Mouse (Mus musculus) midbrain, embryonic 10.5 days (tissue): ENCODE results near the gene Tspan10. TPM values are rescaled to one million over a fixed set of nuclear protein-coding genes. Genes with fewer than 3 reads are reported as not detected.

Source experiments
- DNase-seq: peaks from one replicate; pipeline ENCODE4 v3.0.0-alpha.2; 2017; ENCODE audit warnings: low spot score
- H3K27ac ChIP-seq: fragments of 300-500 bp; sonication (generic); replicated peaks from 2 replicates; pipeline ENCODE4 v1.5.1; 2016; ENCODE audit warnings: mild to moderate bottlenecking
- H3K27me3 ChIP-seq: fragments of 300-500 bp; sonication (generic); 2 replicates; pipeline ENCODE4 v1.6.1; 2016; ENCODE audit warnings: low read depth, mild to moderate bottlenecking; ENCODE audit not compliant: poor library complexity, severe bottlenecking
- H3K36me3 ChIP-seq: fragments of 300-500 bp; sonication (generic); 2 replicates; pipeline ENCODE4 v1.6.1; 2016; ENCODE audit warnings: mild to moderate bottlenecking, moderate library complexity
- H3K4me1 ChIP-seq: fragments of 300-500 bp; sonication (generic); 2 replicates; pipeline ENCODE4 v1.6.1; 2016
- H3K4me3 ChIP-seq: fragments of 300-500 bp; sonication (generic); 2 replicates; pipeline ENCODE4 v1.5.1; 2016; ENCODE audit warnings: mild to moderate bottlenecking, moderate library complexity
- H3K9me3 ChIP-seq: fragments of 300-500 bp; sonication (generic); replicated peaks from 2 replicates; pipeline ENCODE4 v1.6.1; 2016; ENCODE audit warnings: mild to moderate bottlenecking
- WGBS: fragments of 180-500 bp; shearing (Covaris S2); methylation state at CpG from one replicate; pipeline ENCODE4 v1.1.7; 2016; 5-methylcytosine and 5-hydroxymethylcytosine counted together
- polyA plus RNA-seq: library from polyadenylated mRNA; unstranded; fragments of >200 nt; fragmentation: Nextera tagmentation; extraction: Ambion mirVana; gene quantifications from 2 replicates; pipeline ENCODE4 v1.2.1, GENCODE M21; 2016

Gene Tspan10
- polyA plus RNA-seq, 1 experiment from 2014 or later: 0.39 TPM

DNA sequence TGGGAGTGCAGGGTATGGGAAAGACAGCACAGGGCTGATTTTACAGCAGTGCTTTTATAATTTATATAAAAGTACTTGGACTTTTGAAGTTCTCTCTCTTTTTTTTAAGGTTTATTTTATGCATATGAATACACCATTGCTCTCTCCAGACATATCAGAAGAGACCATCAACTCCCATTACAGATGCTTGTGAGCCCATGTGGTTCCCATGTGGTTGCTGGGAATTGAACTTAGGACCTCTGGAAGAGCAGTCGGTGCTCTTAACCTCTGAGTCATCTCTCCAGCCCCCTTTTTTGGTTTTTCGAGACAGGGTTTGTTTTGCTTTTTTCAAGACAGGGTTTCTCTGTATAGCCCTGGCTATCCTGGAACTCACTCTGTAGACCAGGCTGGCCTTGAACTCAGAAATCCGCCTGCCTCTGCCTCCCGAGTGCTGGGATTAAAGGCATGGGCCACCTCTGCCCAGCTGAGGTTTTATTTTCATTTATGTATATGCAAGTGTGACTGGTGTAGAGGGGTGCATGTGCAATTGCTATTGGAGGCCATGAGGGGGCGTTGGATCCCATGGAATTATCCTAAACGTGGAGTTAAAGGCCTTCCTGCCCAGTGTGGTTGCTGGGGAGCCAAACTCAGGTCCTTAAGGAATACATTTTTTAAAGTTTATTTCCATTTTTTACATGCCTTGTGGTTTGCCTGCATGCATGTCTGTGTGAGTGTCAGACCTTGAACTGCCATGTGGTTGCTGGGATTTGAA is 16.6 kb downstream of the Tspan10 start:
- DNase-seq: no peak
- H3K27me3 ChIP-seq: no peaks in the 10 kb centered on the region
- WGBS: 70% methylated on average over 6 of the region's 6 CpGs
- H3K4me1 ChIP-seq: peaks cover 27% of the 10 kb centered on the region
- no peaks in the 10 kb centered on the region for H3K9me3 ChIP-seq
- H3K4me3 ChIP-seq: peak overlapping the region; percentile 94
- peaks cover 54% of the 10 kb centered on the region for H3K36me3 ChIP-seq
- peak overlapping the region; percentile 94; the same call in 1 of the 2 replicates for H3K27ac ChIP-seq

DNA sequence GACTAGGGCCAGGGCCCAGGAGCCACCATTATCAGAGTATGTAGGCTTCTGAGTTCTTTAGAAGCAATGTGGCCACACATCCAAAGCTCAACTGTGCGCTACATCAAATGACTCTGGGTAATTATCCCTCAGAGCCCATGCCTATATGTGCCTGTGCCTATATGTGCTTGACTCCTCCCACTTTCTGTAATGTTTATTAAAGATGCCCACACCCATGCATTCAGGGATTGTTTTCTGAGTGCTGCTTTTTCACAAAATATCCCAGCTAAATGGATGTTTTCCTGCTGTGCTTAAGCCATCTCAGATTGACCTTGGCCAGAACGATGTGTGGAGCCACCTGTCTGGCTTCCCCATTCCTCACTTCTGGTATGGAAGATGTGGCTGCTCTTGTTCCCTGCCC is 21.1 kb downstream of the Tspan10 start:
- no peak for DNase-seq
- no peaks in the 10 kb centered on the region for H3K27me3 ChIP-seq
- peaks cover 71% of the 10 kb centered on the region for H3K36me3 ChIP-seq
- no peak overlapping the region for H3K4me3 ChIP-seq
- no peak overlapping the region for H3K27ac ChIP-seq
- no peaks in the 10 kb centered on the region for H3K9me3 ChIP-seq
- peaks cover 34% of the 10 kb centered on the region for H3K4me1 ChIP-seq
- 87% methylated on average over 2 of the region's 2 CpGs for WGBS

DNA sequence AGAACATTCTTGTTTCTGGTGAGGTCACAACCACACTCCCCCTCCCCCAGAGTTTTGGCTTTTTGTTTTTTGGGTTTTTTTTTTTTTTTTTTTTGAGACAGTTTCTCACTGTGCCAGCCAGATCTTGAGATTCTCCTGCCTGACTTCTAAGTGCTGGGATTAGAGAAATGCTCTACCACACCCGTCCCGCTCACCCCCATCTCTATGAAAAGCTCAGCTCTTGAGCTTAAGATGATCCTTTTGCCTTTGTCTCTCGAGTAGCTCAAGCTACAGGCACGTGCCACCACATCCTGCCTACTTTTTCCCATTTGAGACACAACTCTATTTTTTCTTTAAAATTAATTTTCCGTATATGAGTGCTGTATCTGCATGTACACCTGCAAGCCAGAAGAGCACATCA is 21.9 kb downstream of the Tspan10 start:
- Histone ChIP-seq H3K4me1 (peaks cover 30% of the 10 kb centered on the region), H3K27ac (no peak overlapping the region), H3K36me3 (peaks cover 71% of the 10 kb centered on the region), H3K4me3 (no peak overlapping the region), H3K9me3 (no peaks in the 10 kb centered on the region), H3K27me3 (no peaks in the 10 kb centered on the region)
- 89% methylated on average over 5 of the region's 5 CpGs for WGBS
- no peak for DNase-seq

DNA sequence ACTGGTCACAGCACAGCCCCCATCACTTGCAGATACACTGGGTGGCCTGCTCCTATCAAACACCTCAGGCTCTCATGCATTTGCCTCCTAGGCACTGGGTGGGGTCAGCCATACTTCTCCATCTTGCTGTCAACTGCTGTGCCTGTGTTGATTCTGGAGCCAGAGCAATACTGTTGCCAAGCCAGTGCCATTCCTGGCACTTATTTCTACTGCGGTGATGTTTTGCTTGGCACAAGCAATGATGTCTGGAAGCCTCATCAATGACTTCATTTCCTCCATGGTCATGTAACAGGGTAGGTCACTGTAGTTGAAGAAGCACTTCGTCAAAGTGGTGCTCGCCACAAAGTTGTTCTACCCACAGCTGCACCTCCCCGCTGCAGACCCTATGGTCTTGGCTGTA is 23.1 kb downstream of the Tspan10 start:
- Histone ChIP-seq H3K4me1 (peaks cover 28% of the 10 kb centered on the region), H3K9me3 (no peaks in the 10 kb centered on the region), H3K27me3 (no peaks in the 10 kb centered on the region), H3K4me3 (peak overlapping the region; percentile 93; the same call in 1 of the 2 replicates), H3K27ac (no peak overlapping the region), H3K36me3 (peaks cover 73% of the 10 kb centered on the region)
- no peak for DNase-seq
- 97% methylated on average over 4 of the region's 4 CpGs for WGBS

DNA sequence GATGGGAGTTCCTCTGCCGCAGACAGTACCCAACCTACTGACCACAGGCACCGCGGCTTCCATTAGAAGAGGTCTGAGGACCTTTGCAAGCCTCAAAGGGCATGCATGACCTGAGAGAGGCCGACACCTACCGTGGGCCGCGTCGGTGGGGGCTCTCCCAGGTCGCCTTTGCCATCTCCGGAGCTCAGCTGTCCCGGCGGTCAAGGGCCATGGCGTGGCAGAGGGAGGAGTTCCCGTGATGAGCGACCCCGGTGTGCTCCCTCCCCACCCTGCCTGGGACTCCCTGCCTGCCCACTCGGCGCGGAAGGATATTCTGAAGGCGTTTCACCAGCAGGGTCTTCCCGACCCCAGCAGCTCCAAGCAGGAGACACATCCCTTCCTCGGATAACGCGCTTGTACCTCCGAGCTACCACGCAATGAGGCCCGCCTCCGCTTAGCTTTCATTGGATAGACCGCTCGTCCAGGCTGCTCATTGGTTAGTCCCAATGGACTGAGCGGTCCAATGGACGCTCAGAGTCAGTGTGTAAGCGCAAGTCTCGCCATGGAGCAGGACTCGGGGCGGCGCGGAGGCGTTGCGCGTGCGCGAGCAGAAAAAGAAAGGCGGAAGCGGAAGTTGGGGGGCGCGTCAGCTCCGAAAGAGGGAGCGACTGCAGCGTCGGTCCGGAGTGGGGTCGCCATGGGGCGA is 24.7 kb downstream of the Tspan10 start, which contains the start of gene Arl16:
Gene Arl16 (minus strand): TSS at position 557 of the 685 bp plus-strand sequence.
- peak within 1 kb of the TSS; percentile 91 for H3K27ac ChIP-seq
- peaks cover 73% of the 10 kb centered on the region for H3K36me3 ChIP-seq
- no peaks in the 10 kb centered on the region for H3K27me3 ChIP-seq
- H3K4me3 ChIP-seq: peak within 1 kb of the TSS; percentile 93
- no peaks in the 10 kb centered on the region for H3K9me3 ChIP-seq
- DNase-seq: peak; percentile 99
- under 1% methylated on average over 54 of the region's 54 CpGs for WGBS
- H3K4me1 ChIP-seq: peaks cover 28% of the 10 kb centered on the region

DNA sequence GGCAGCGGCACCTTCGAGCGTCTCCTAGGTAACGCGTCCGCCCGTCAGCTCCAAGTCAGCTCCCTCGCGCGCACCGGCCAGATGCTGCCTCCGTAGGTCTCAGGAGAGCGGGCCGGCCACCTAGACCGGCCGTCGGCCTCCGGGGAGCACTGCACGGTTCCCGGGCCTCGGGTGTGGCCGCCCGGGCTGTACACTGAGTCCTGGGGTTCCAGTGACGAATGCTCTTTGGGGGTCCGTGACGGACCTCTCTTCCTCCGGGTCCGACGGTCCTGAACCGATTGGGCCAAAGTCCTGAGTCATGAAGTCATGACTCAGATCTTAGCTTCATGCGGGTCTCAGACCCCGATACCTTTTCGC is 25.3 kb downstream of the Tspan10 start:
- Histone ChIP-seq H3K27ac (peak overlapping the region; percentile 91), H3K9me3 (no peaks in the 10 kb centered on the region), H3K27me3 (no peaks in the 10 kb centered on the region), H3K4me3 (peak overlapping the region; percentile 93), H3K4me1 (peaks cover 28% of the 10 kb centered on the region), H3K36me3 (peaks cover 73% of the 10 kb centered on the region)
- no peak for DNase-seq
- 1% methylated on average over 33 of the region's 33 CpGs for WGBS

DNA sequence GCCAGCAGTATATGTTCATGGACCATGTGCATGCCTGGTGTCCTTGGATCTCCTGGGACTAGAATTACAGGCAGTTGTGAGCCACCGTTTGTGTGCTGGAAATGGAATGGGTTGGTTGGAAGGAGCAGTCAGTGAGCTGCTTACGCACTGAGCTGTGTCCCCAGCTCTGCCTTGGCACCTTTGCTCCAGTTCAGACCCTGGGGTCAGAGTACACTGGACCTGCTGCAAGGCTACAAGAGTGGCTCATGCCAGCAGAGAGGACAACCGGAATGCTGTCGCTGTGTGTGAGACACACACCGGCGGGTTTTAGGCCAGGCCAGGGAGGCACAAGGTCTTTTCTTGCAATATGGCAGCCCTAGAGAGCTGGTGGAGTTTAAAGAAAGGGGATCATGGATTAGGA is 29.6 kb downstream of the Tspan10 start:
- Histone ChIP-seq H3K9me3 (no peaks in the 10 kb centered on the region), H3K27ac (no peak overlapping the region), H3K36me3 (peaks cover 79% of the 10 kb centered on the region), H3K4me3 (no peak overlapping the region), H3K4me1 (peaks cover 11% of the 10 kb centered on the region), H3K27me3 (no peaks in the 10 kb centered on the region)
- 96% methylated on average over 6 of the region's 6 CpGs for WGBS
- no peak for DNase-seq

DNA sequence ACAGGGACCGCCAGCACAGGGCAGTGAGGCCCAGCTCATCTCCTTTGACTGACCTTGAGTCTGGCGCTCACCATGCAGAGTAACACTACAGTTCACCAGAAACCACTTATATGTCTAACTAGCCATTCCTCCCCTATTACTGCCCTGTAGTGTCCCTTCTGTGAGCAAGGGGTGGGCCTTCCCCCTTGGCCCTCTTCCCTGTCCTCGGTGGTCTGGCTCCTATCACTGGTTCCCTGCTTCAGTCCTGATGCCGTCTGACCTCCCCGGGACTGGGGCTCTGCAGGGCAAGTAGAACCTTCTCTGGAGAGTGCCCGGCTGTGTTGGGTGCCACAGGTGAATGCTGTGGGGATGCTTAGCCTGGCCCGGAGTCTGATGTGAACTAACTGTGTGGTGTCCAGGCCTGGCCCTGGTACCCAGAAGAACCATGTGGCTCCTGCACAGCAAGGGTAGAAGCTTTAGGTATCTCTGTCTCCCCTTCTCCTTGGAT is 41.0 kb downstream of the Tspan10 start:
- WGBS: 87% methylated on average over 7 of the region's 7 CpGs
- Histone ChIP-seq H3K27ac (peak overlapping the region; percentile 93), H3K9me3 (no peaks in the 10 kb centered on the region), H3K36me3 (peaks cover 85% of the 10 kb centered on the region), H3K4me3 (peak overlapping the region; percentile 99), H3K27me3 (no peaks in the 10 kb centered on the region), H3K4me1 (peaks cover 23% of the 10 kb centered on the region)
- DNase-seq: no peak

DNA sequence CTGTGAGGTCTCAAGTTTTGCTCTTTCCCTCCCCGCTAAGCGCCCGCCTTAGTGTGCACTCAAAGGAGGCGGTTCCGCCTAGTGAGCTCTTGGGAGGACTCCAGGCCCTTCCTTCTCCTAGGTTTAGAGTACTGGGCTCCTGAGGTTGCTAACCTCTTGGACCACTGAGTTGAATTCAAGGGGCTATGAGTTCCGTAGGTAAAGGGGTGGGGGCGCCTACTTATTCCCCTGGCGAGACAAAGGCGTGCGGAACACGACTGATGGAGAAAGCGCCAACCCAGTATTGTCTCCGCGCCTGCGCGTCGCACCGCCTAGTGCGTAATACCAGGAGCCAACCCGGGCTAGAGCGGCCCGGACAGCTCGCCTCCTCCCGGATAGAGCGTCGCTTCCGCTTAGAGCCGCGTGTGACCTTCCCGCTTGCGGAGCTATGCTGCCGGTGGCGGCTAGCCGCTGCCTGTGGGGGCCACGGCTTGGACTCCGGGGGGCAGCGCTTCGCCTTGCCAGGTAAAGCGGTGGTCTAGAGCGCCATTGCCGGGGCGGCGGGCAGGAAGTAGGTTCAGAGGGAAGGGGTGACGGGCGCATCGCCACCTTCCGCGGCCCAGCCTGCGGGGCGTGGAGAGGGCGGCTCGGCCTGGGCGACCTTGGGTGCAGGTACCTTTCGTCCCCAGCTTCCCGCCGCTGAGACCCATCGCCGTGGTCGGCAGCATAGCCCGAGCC is 42.0 kb downstream of the Tspan10 start, which contains the start of gene Mrpl12:
Gene Mrpl12 (plus strand): TSS at position 349 of the 717 bp plus-strand sequence.
- WGBS: under 1% methylated on average over 60 of the region's 60 CpGs
- peaks cover 84% of the 10 kb centered on the region for H3K36me3 ChIP-seq
- peak; percentile 92 for DNase-seq
- no peaks in the 10 kb centered on the region for H3K9me3 ChIP-seq
- H3K4me1 ChIP-seq: peaks cover 24% of the 10 kb centered on the region
- H3K27ac ChIP-seq: peak within 1 kb of the TSS; percentile 93
- peak within 1 kb of the TSS; percentile 99 for H3K4me3 ChIP-seq
- H3K27me3 ChIP-seq: no peaks in the 10 kb centered on the region

DNA sequence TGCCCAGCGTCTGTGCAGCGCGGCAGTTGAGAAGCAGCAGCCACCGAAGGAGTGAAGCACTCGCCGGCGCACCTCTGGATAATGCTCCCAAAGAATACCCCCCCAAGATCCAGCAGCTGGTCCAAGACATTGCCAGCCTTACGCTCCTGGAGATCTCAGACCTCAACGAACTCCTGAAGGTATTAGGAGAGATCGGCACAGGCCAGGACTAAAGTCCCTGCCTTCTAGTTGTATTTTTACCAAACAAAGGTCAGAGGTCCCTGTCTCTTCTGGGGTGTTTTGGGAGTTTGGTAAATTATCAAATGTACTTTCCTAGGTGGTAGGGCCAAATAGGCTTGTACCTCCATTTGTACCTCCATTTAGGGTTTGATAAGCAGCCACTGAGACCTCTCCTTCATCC is 42.8 kb downstream of the Tspan10 start:
- Histone ChIP-seq H3K27me3 (no peaks in the 10 kb centered on the region), H3K4me3 (peak overlapping the region; percentile 99), H3K36me3 (peaks cover 82% of the 10 kb centered on the region), H3K9me3 (no peaks in the 10 kb centered on the region), H3K27ac (peak overlapping the region; percentile 93), H3K4me1 (peaks cover 32% of the 10 kb centered on the region)
- 11% methylated on average over 10 of the region's 10 CpGs for WGBS
- no peak for DNase-seq

DNA sequence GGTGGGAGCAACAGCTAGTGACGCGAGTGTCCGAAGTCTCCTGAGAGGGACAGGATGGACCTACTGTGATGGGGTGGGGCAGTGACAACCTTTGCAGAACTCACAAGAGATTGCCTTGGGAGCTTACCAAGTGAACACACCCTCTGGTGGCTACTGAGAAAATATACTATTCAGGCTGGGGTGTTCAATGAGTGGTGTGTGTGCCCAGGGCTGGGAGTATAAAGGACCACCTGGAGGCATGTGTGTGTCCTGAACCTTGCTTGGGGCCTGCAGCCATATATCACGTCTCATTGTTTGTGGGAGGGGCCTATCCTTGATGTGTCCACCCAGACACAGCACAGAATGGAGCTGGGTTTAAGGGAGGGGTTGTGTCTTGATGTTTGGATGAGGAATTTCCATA is 46.1 kb downstream of the Tspan10 start:
- WGBS: 85% methylated on average over 4 of the region's 4 CpGs
- Histone ChIP-seq H3K4me3 (no peak overlapping the region), H3K36me3 (peaks cover 50% of the 10 kb centered on the region)

DNA sequence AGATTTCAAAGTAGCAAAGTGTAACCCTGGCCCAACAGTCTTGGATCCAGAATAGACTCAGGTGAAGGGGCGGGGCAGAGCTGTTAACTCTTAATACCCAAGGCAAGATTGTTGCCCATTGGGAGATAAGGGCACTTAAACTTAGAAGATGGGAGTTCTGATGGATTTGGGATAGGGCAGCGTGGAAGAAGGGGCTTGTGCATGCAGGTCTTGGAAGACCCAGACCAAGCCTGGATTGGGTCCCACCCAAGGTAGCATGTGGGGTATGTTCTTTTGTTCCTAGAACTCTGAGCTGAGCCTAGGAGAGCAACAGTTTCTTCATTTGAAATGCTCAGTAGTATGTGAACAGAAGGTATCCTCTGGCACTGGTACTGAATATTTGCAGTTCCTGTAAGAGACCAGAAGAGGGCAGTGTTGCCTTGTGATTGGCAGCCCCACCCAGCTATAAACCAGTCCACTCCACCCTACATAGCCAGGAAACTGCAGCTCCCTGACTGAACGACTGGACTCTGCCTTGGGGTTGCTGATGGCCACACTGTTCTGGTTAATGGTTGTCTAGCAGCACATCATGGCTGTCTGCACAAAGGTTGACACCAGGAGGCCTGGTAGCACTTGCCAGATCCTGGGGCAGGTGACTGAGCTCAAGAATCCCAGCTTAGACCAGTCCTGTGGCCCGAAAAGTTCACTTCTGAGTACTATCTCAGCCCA is 46.8 kb downstream of the Tspan10 start:
- H3K36me3 ChIP-seq: peaks cover 50% of the 10 kb centered on the region
- WGBS: 62% methylated on average over 4 of the region's 4 CpGs
- peaks cover 61% of the 10 kb centered on the region for H3K4me1 ChIP-seq
- DNase-seq: peak; percentile 65
- H3K27ac ChIP-seq: no peak overlapping the region
- 0 out of 2 replicates have a peak overlapping the region, but pooled peaks have one; percentile 1 for H3K4me3 ChIP-seq
- no peaks in the 10 kb centered on the region for H3K9me3 ChIP-seq
- no peaks in the 10 kb centered on the region for H3K27me3 ChIP-seq

More for the DNA sequence above, 46.1 kb downstream of the Tspan10 start:
- no peak for DNase-seq
- Histone ChIP-seq H3K4me1 (peaks cover 60% of the 10 kb centered on the region), H3K27ac (no peak overlapping the region), H3K27me3 (no peaks in the 10 kb centered on the region), H3K9me3 (no peaks in the 10 kb centered on the region)
